ENCODE assay signal across 7 mouse cellular contexts in the genomic region with DNA sequence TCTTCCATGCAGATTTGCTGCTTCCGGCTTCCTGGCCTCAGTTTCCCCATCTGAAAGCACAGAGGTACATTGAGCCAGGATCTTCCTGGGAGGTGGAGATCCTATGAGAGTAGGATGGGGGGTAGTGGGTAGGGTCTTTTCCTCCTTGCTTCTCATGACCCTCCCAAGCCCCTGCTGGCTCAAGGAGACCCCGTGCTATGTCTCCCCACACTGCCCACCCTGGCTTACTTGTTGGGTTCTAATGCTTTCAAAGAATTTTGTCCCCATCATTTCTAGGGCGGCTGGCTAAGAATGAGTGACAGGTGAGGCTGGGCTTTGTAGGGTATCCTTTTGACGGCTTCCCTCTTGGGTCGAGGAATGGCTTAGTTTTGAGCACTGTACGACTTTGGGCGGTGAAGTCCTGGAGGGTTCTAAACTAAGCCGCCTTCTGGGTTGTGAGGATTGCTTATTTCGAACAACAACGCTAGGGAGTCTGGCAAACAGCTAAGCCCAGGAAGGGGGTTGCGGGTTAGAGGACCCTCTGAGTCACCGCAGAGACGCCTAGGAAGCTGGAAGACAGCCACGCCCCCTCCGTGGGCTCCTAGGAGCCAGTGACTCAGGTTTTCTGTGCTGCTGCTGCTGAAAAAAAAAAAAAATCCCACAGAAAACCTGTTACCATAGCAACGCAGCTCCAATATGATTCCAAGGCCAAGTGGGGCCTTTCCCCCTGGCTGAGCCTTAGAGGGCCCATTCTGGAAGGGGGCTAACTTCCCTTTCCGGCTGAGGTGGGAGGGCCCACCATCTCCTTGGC. TPM values are rescaled to one million over a fixed set of nuclear protein-coding genes. Genes with fewer than 3 reads are reported as not detected.
A peak's percentile ranks its signal among the peaks of the same experiment; 100 is the strongest.
DNase-seq lines count a peak whose midpoint lies in the region; ATAC-seq lines count a peak whose summit lies in the region.

No protein-coding gene starts in this region.

- peaks cover 9% of the 10 kb centered on the region for H3K36me3 ChIP-seq in hindbrain, embryonic 11.5 days (ENCODE audit: control insufficient read depth, insufficient read depth, low read length)
- peaks cover 21% of the 10 kb centered on the region for H3K36me3 ChIP-seq in limb, embryonic 15.5 days

- WGBS in hindbrain, embryonic 11.5 days: 45% methylated on average over 17 of the region's 17 CpGs
- 27% methylated on average over 17 of the region's 17 CpGs for WGBS in limb, embryonic 15.5 days

- H3K4me2 ChIP-seq in hindbrain, embryonic 11.5 days (replicated peaks; ENCODE audit: low read depth, low read length): peak overlapping the region; percentile 89
- peak overlapping the region; percentile 89 for H3K4me2 ChIP-seq in limb, embryonic 15.5 days

- H3K9me3 ChIP-seq in hindbrain, embryonic 11.5 days (ENCODE audit: control insufficient read depth, low read length): no peaks in the 10 kb centered on the region
- no peaks in the 10 kb centered on the region for H3K9me3 ChIP-seq in limb, embryonic 15.5 days

- H3K9ac ChIP-seq in hindbrain, embryonic 11.5 days (ENCODE audit: low read depth, low read length): peak overlapping the region; percentile 100
- peak overlapping the region; percentile 39; the same call in 1 of the 2 replicates for H3K9ac ChIP-seq in limb, embryonic 15.5 days

- H3K27ac ChIP-seq in hindbrain, embryonic 11.5 days (ENCODE audit: low read depth, low read length): peak overlapping the region; percentile 61; the same call in 1 of the 2 replicates
- H3K27ac ChIP-seq in limb, embryonic 15.5 days: peak overlapping the region; percentile 98

- ATAC-seq in hindbrain, embryonic 11.5 days (ENCODE audit: low FRiP score): no peak
- no peak for ATAC-seq in limb, embryonic 15.5 days (ENCODE audit: insufficient number of reproducible peaks, low FRiP score, low TSS enrichment, low read depth)

- peaks cover 8% of the 10 kb centered on the region; the same call in 1 of the 2 replicates for H3K4me1 ChIP-seq in hindbrain, embryonic 11.5 days (replicated peaks; ENCODE audit: control insufficient read depth, insufficient read depth, low read length)
- peaks cover 48% of the 10 kb centered on the region for H3K4me1 ChIP-seq in limb, embryonic 15.5 days

- H3K27me3 ChIP-seq in hindbrain, embryonic 11.5 days (ENCODE audit: control insufficient read depth, insufficient read depth, low read length): no peaks in the 10 kb centered on the region
- no peaks in the 10 kb centered on the region for H3K27me3 ChIP-seq in limb, embryonic 15.5 days

- DNase-seq in urinary bladder, adult 18-20 months (ENCODE audit: low spot score in 2 of 2): peak; percentile 29 to 33
- no peak for DNase-seq in urinary bladder, postnatal 10 days (ENCODE audit: low spot score)
- peak; percentile 73 for DNase-seq in embryo, embryonic 11 days
- DNase-seq in hindbrain, embryonic 11.5 days (ENCODE audit: low spot score): peak; percentile 69
- DNase-seq in right cerebral cortex, postnatal 4 days: peak; percentile 50
- DNase-seq in natural killer cell, adult 2 months (ENCODE audit: low spot score in 2 of 2): no peak

- H3K4me3 ChIP-seq in hindbrain, embryonic 11.5 days (ENCODE audit: low read depth, low read length): peak overlapping the region; percentile 98
- H3K4me3 ChIP-seq in limb, embryonic 15.5 days: peak overlapping the region; percentile 78

RNA-seq across cellular contexts. Expression of a gene that starts 3.8 kb away (rescaled TPM):
- polyA plus RNA-seq in hindbrain, embryonic 11.5 days (2014; fragmentation: Nextera tagmentation; extraction: Ambion mirVana): 570 and 615 TPM in 2 replicates
- 308 and 341 TPM in 2 replicates for polyA plus RNA-seq in limb, embryonic 15.5 days (2015; fragmentation: Nextera tagmentation; extraction: Ambion mirVana)

RNA-seq across cellular contexts. Expression of a gene that starts 57.3 kb away (rescaled TPM):
- polyA plus RNA-seq in hindbrain, embryonic 11.5 days (2014; fragmentation: Nextera tagmentation; extraction: Ambion mirVana): 15,671 and 16,656 TPM in 2 replicates
- 13,307 and 13,671 TPM in 2 replicates for polyA plus RNA-seq in limb, embryonic 15.5 days (2015; fragmentation: Nextera tagmentation; extraction: Ambion mirVana)

Comparison
In these comparisons a context has a peak if more than half of its experiments do, and no peak if none do; other contexts are left out.
1. DNase-seq: peak in urinary bladder, adult 18-20 months (2 of 2), embryo, embryonic 11 days (single experiment), hindbrain, embryonic 11.5 days (single experiment) and right cerebral cortex, postnatal 4 days (single experiment); none in urinary bladder, postnatal 10 days (single experiment) and natural killer cell, adult 2 months (0 of 2).